Mouse (Mus musculus) frontal cortex, postnatal 25 days (tissue): Measurements from ENCODE around the gene Plscr1.

Experiments
- DNase-seq, 2 experiments: peaks; one replicate each; pipeline ENCODE4 v3.0.0; 2022; ENCODE audit warnings: low spot score in 2 of 2

Plscr1 gene

GRCm38 (mm10) chr9:92253585-92254321 lies 4.2 kb downstream of the Plscr1 start:
- DNase-seq, result no peak

GRCm38 (mm10) chr9:92260481-92261159 lies 11.1 kb downstream of the Plscr1 start:
- no peak for DNase-seq

GRCm38 (mm10) chr9:92265719-92266118 lies 16.2 kb downstream of the Plscr1 start:
- no peak for DNase-seq

- no peak for DNase-seq
Measured at GRCm38 (mm10) chr9:92266558-92267171, 17.1 kb downstream of the Plscr1 start.

- DNase-seq, result no peak
Measured at GRCm38 (mm10) chr9:92267732-92268131, 18.2 kb downstream of the Plscr1 start.

- DNase-seq, result no peak
Measured at GRCm38 (mm10) chr9:92269829-92270404, 20.4 kb downstream of the Plscr1 start.

GRCm38 (mm10) chr9:92270927-92271326 lies 21.4 kb downstream of the Plscr1 start:
- no peak for DNase-seq

- no peak for DNase-seq
Measured at GRCm38 (mm10) chr9:92272650-92273049, 23.1 kb downstream of the Plscr1 start.

- DNase-seq, result no peak
Measured at GRCm38 (mm10) chr9:92273271-92273670, 23.7 kb downstream of the Plscr1 start.

GRCm38 (mm10) chr9:92273956-92274762 lies 24.6 kb downstream of the Plscr1 start:
- DNase-seq, result no peak

GRCm38 (mm10) chr9:92275486-92276207 lies 26.1 kb downstream of the Plscr1 start, which contains the start of gene Plscr2:
TSS of gene Plscr2 (plus strand) at chr9:92275602.
- no peak for DNase-seq

GRCm38 (mm10) chr9:92276360-92276759 lies 26.8 kb downstream of the Plscr1 start:
- DNase-seq, result no peak

- no peak for DNase-seq
Measured at GRCm38 (mm10) chr9:92280048-92280447, 30.5 kb downstream of the Plscr1 start.

- DNase-seq, result no peak
Measured at GRCm38 (mm10) chr9:92282563-92283171, 33.1 kb downstream of the Plscr1 start.

- DNase-seq, result no peak
Measured at GRCm38 (mm10) chr9:92289675-92290074, 40.1 kb downstream of the Plscr1 start.

- no peak for DNase-seq
Measured at GRCm38 (mm10) chr9:92292169-92292568, 42.6 kb downstream of the Plscr1 start.

GRCm38 (mm10) chr9:92292922-92293321 lies 43.4 kb downstream of the Plscr1 start:
- DNase-seq, result no peak

GRCm38 (mm10) chr9:92293560-92294548 lies 44.3 kb downstream of the Plscr1 start:
- DNase-seq, result no peak

- DNase-seq, result no peak
Measured at GRCm38 (mm10) chr9:92298288-92298687, 48.7 kb downstream of the Plscr1 start.
